Mouse (Mus musculus) MEL (cell line): Measurements from ENCODE around the gene Abcb9. TPM values are rescaled to one million over a fixed set of nuclear protein-coding genes. Genes with fewer than 3 reads are reported as not detected.

Experiments
- DNase-seq: peaks from one replicate; pipeline ENCODE4 v3.0.0; 2011; ENCODE audit warnings: low read depth, low spot score
- H3K27ac ChIP-seq: 2 replicates; pipeline ENCODE4 v1.5.1; 2012; ENCODE audit warnings: low read depth, mild to moderate bottlenecking, control low read depth, low read length, moderate library complexity; ENCODE audit not compliant: control insufficient read depth
- H3K27me3 ChIP-seq, 2 experiments: fragments of 150-350 bp in 1 of 2; sonication (generic) in 1 of 2; 2 replicates each; pipeline ENCODE4 v1.6.1; 2012; ENCODE audit warnings: low read length in 2 of 2, mild to moderate bottlenecking in 2 of 2, improper control_type of control experiment in 1 of 2, moderate library complexity in 1 of 2; ENCODE audit not compliant: insufficient read depth in 2 of 2, control insufficient read depth in 1 of 2
- H3K36me3 ChIP-seq, 2 experiments: 2 replicates each; pipeline ENCODE4 v1.6.1; 2012 to 2014; ENCODE audit warnings: low read length in 2 of 2, improper control_type of control experiment in 1 of 2, inconsistent platforms in 1 of 2, mild to moderate bottlenecking in 1 of 2; ENCODE audit not compliant: insufficient read depth in 2 of 2, control insufficient read depth in 1 of 2
- H3K4me1 ChIP-seq, 2 experiments: fragments of 150-350 bp in 1 of 2; sonication (generic) in 1 of 2; 2 replicates each; pipeline ENCODE4 v1.6.1; 2012; ENCODE audit warnings: low read length in 2 of 2, improper control_type of control experiment in 1 of 2, mild to moderate bottlenecking in 1 of 2; ENCODE audit not compliant: insufficient read depth in 2 of 2, control insufficient read depth in 1 of 2
- H3K4me3 ChIP-seq, 2 experiments: fragments of 150-350 bp in 1 of 2; sonication (generic) in 1 of 2; 2 replicates each; pipeline ENCODE4 v1.5.1; 2012; ENCODE audit warnings: low read depth in 2 of 2, low read length in 2 of 2, mild to moderate bottlenecking in 2 of 2, moderate library complexity in 2 of 2, control low read depth in 1 of 2, improper control_type of control experiment in 1 of 2; ENCODE audit not compliant: control insufficient read depth in 1 of 2, insufficient read depth in 1 of 2
- H3K79me2 ChIP-seq: 2 replicates; pipeline ENCODE4 v1.6.1; 2012; ENCODE audit warnings: mild to moderate bottlenecking, low read length, moderate library complexity; ENCODE audit not compliant: control insufficient read depth, poor library complexity, insufficient read depth
- H3K9ac ChIP-seq: 2 replicates; pipeline ENCODE4 v1.6.1; 2012; ENCODE audit warnings: low read depth, mild to moderate bottlenecking, control low read depth, low read length, moderate library complexity; ENCODE audit not compliant: control insufficient read depth, poor library complexity, severe bottlenecking
- H3K9me3 ChIP-seq: fragments of 150-350 bp; sonication (generic); replicated peaks from 2 replicates; pipeline ENCODE4 v1.6.1; 2012; ENCODE audit warnings: mild to moderate bottlenecking, low read length, improper control_type of control experiment, moderate library complexity; ENCODE audit not compliant: insufficient read depth
- BHLHE40 ChIP-seq: IDR thresholded peaks from 2 replicates; pipeline ENCODE4 v1.6.1; 2012; ENCODE audit warnings: low read depth, mild to moderate bottlenecking, inconsistent platforms, low read length, improper control_type of control experiment, borderline replicate concordance
- CHD1 ChIP-seq: IDR thresholded peaks from 2 replicates; pipeline ENCODE4 v1.6.1; 2012; ENCODE audit warnings: low read depth, mild to moderate bottlenecking, inconsistent platforms, low read length, improper control_type of control experiment
- CHD2 ChIP-seq: IDR thresholded peaks from 2 replicates; pipeline ENCODE4 v1.6.1; 2011; ENCODE audit warnings: low read length, improper control_type of control experiment
- CTCF ChIP-seq, 3 experiments: IDR thresholded peaks in 2 of 3; conservative IDR thresholded peaks in 1 of 3; 2 replicates each; pipeline ENCODE4 v1.5.1; 2011 to 2012; ENCODE audit warnings: low read length in 3 of 3, low read depth in 2 of 3, mild to moderate bottlenecking in 2 of 3, improper control_type of control experiment in 1 of 3, inconsistent platforms in 1 of 3, mixed read lengths in 1 of 3, moderate library complexity in 1 of 3; ENCODE audit not compliant: control insufficient read depth in 1 of 3, insufficient read depth in 1 of 3, poor library complexity in 1 of 3, severe bottlenecking in 1 of 3
- E2F4 ChIP-seq: IDR thresholded peaks from 2 replicates; pipeline ENCODE4 v1.6.1; 2011; ENCODE audit warnings: low read depth, low read length, improper control_type of control experiment, borderline replicate concordance
- ETS1 ChIP-seq: IDR thresholded peaks from 2 replicates; pipeline ENCODE4 v1.6.1; 2012; ENCODE audit warnings: low read depth, mild to moderate bottlenecking, inconsistent platforms, low read length, improper control_type of control experiment, moderate library complexity
- MAFK ChIP-seq: IDR thresholded peaks from 2 replicates; pipeline ENCODE4 v1.6.1; 2011; ENCODE audit warnings: low read depth, mild to moderate bottlenecking, low read length, improper control_type of control experiment, borderline replicate concordance
- MAX ChIP-seq: IDR thresholded peaks from 2 replicates; pipeline ENCODE4 v1.6.1; 2011; ENCODE audit warnings: low read length, improper control_type of control experiment
- MAZ ChIP-seq: IDR thresholded peaks from 2 replicates; pipeline ENCODE4 v1.6.1; 2012; ENCODE audit warnings: low read depth, mild to moderate bottlenecking, inconsistent platforms, low read length, improper control_type of control experiment
- MXI1 ChIP-seq: IDR thresholded peaks from 2 replicates; pipeline ENCODE4 v1.6.1; 2011; ENCODE audit warnings: mild to moderate bottlenecking, low read depth, low read length, improper control_type of control experiment
- MYB ChIP-seq: IDR thresholded peaks from 2 replicates; pipeline ENCODE4 v1.6.1; 2011; ENCODE audit warnings: mild to moderate bottlenecking, low read depth, low read length, improper control_type of control experiment
- NELFE ChIP-seq: IDR thresholded peaks from 2 replicates; pipeline ENCODE4 v1.6.1; 2011; ENCODE audit warnings: low read depth, low read length, improper control_type of control experiment
- NRF1 ChIP-seq: IDR thresholded peaks from 2 replicates; pipeline ENCODE4 v1.6.1; 2014; ENCODE audit warnings: low read depth, mild to moderate bottlenecking, inconsistent platforms, low read length, improper control_type of control experiment, moderate library complexity; ENCODE audit not compliant: poor library complexity, insufficient read depth, severe bottlenecking
- SIN3A ChIP-seq: IDR thresholded peaks from 2 replicates; pipeline ENCODE4 v1.6.1; 2012; ENCODE audit warnings: low read length, improper control_type of control experiment, inconsistent platforms
- SMC3 ChIP-seq: IDR thresholded peaks from 2 replicates; pipeline ENCODE4 v1.6.1; 2011; ENCODE audit warnings: low read depth, low read length, improper control_type of control experiment
- TAL1 ChIP-seq: IDR thresholded peaks from 2 replicates; pipeline ENCODE4 v1.6.1; 2012; ENCODE audit warnings: mild to moderate bottlenecking, inconsistent platforms, low read length, moderate library complexity, mixed read lengths
- UBTF ChIP-seq: IDR thresholded peaks from 2 replicates; pipeline ENCODE4 v1.6.1; 2012; ENCODE audit warnings: low read depth, mild to moderate bottlenecking, inconsistent platforms, low read length, improper control_type of control experiment, moderate library complexity, borderline replicate concordance; ENCODE audit not compliant: insufficient read depth
- USF1 ChIP-seq: IDR thresholded peaks from 2 replicates; pipeline ENCODE4 v1.6.1; 2014; ENCODE audit warnings: low read depth, mild to moderate bottlenecking, inconsistent platforms, low read length, improper control_type of control experiment, moderate library complexity
- USF2 ChIP-seq, 2 experiments: IDR thresholded peaks; 2 replicates each; pipeline ENCODE4 v1.6.1; 2011 to 2012; ENCODE audit warnings: improper control_type of control experiment in 2 of 2, low read length in 2 of 2, borderline replicate concordance in 1 of 2, inconsistent platforms in 1 of 2, low read depth in 1 of 2, mild to moderate bottlenecking in 1 of 2; ENCODE audit not compliant: insufficient read depth in 1 of 2
- ZC3H11A ChIP-seq: IDR thresholded peaks from 2 replicates; pipeline ENCODE4 v1.6.1; 2012; ENCODE audit warnings: low read depth, mild to moderate bottlenecking, inconsistent platforms, low read length, improper control_type of control experiment
- ZNF384 ChIP-seq: IDR thresholded peaks from 2 replicates; pipeline ENCODE4 v1.6.1; 2012; ENCODE audit warnings: low read depth, mild to moderate bottlenecking, inconsistent platforms, low read length, improper control_type of control experiment
- polyA plus RNA-seq, 2 experiments: library from polyadenylated mRNA; stranded (reverse) in 1 of 2; unstranded in 1 of 2; fragments of >175 nt in 1 of 2; fragments of >200 nt in 1 of 2; gene quantifications; 2 replicates each; pipeline versions ENCODE4 v1.2.1 to v1.2.4; 2012; ENCODE audit warnings: low replicate concordance in 2 of 2, low read depth in 1 of 2; ENCODE audit not compliant: insufficient read length in 2 of 2, insufficient read depth in 1 of 2, missing spikeins in 1 of 2
- total RNA-seq: library from RNA; depleted of rRNA; stranded (reverse); fragments of 300-350 nt; gene quantifications from 2 replicates; pipeline ENCODE4 v1.2.3, GENCODE M21; 2012

The Abcb9 gene
- total and polyA plus RNA-seq, 3 experiments = 2.4 to 8.1 TPM; not detected in 1

GRCm38 (mm10) chr5:124019348-124020216 is 76.0 kb downstream of the Abcb9 start (continued):
- TF ChIP-seq ZNF384 (peak; percentile 55; the same call in 1 of the 2 replicates), SIN3A (peak; percentile 92), MAZ (no peak), TAL1 (peak; percentile 84)

- H3K27ac ChIP-seq = peak overlapping the region; percentile 66
- DNase-seq = no peak
Measured at GRCm38 (mm10) chr5:124018651-124019050, 76.9 kb downstream of the Abcb9 start.

GRCm38 (mm10) chr5:124017941-124018340 is 77.7 kb downstream of the Abcb9 start:
- Histone ChIP-seq H3K9me3 (no peaks in the 10 kb centered on the region), H3K4me3 (no peak overlapping the region), H3K79me2 (peaks cover 86% of the 10 kb centered on the region), H3K27me3 (no peaks in the 10 kb centered on the region), H3K36me3 (peaks cover 5 to 41% of the 10 kb centered on the region in 2 experiments), H3K9ac (no peak overlapping the region), H3K27ac (no peak overlapping the region), H3K4me1 (peaks cover 21 to 54% of the 10 kb centered on the region in 2 experiments)
- TF ChIP-seq MAFK = no peak
- no peak for TF ChIP-seq SMC3
- no peak for TF ChIP-seq USF2 (IDR thresholded peaks at IDR 0.05; ENCODE audit: borderline replicate concordance in 1 of 2, insufficient read depth in 1 of 2, low read depth in 1 of 2, low read length in 2 of 2)
- no peak for TF ChIP-seq BHLHE40
- TF ChIP-seq MXI1 = no peak
- no peak for TF ChIP-seq NELFE
- no peak for TF ChIP-seq NRF1
- no peak for TF ChIP-seq ETS1
- no peak for TF ChIP-seq MAX
- TF ChIP-seq CHD1 = no peak
- no peak for TF ChIP-seq CHD2
- no peak for TF ChIP-seq MYB
- TF ChIP-seq UBTF = no peak
- DNase-seq = no peak

More at GRCm38 (mm10) chr5:124018651-124019050, 76.9 kb downstream of the Abcb9 start:
- no peak overlapping the region for H3K9ac ChIP-seq
- H3K79me2 ChIP-seq = peaks cover 84% of the 10 kb centered on the region
- H3K9me3 ChIP-seq = no peaks in the 10 kb centered on the region
- no peak overlapping the region for H3K4me3 ChIP-seq
- no peak for TF ChIP-seq MAX
- no peak for TF ChIP-seq SMC3
- no peak for TF ChIP-seq USF2 (IDR thresholded peaks at IDR 0.05; ENCODE audit: borderline replicate concordance in 1 of 2, insufficient read depth in 1 of 2, low read depth in 1 of 2, low read length in 2 of 2)
- TF ChIP-seq ZC3H11A = no peak
- TF ChIP-seq BHLHE40 = no peak
- no peak for TF ChIP-seq E2F4
- TF ChIP-seq USF1 = no peak
- TF ChIP-seq ZNF384 = no peak
- TF ChIP-seq CTCF (IDR thresholded peaks at IDR 0.05 in 2 of 3, conservative IDR thresholded peaks at IDR 0.05 in 1 of 3; ENCODE audit: control insufficient read depth in 1 of 3, insufficient read depth in 1 of 3, low read depth in 2 of 3, low read length in 3 of 3, poor library complexity in 1 of 3, severe bottlenecking in 1 of 3) = no peak
- no peak for TF ChIP-seq ETS1
- no peak for TF ChIP-seq NELFE
- no peak for TF ChIP-seq SIN3A
- H3K36me3 ChIP-seq = peaks cover 5 to 44% of the 10 kb centered on the region in 2 experiments
- H3K27me3 ChIP-seq = no peaks in the 10 kb centered on the region
- peaks cover 25 to 56% of the 10 kb centered on the region in 2 experiments for H3K4me1 ChIP-seq
